Mouse (Mus musculus) midbrain, embryonic 16.5 days (tissue): ENCODE results near the gene Hist1h2bn. TPM values are rescaled to one million over a fixed set of nuclear protein-coding genes. Genes with fewer than 3 reads are reported as not detected.
"Not testable (repeated sequence)": the region's sequence is repeated elsewhere in the genome, so short reads cannot be mapped to it uniquely, and the experiment has no call there.

ENCODE experiments used
- ATAC-seq: fragments of 200-750 bp; cut with Nextera tagmentation; 2 replicates; pipeline ENCODE4 v1.8.0; 2017; ENCODE audit warnings: moderate TSS enrichment
- H3K27ac ChIP-seq: fragments of 300-500 bp; sonication (generic); 2 replicates; pipeline ENCODE4 v1.5.1; 2014; ENCODE audit warnings: mild to moderate bottlenecking, low read length, mixed read lengths
- H3K27me3 ChIP-seq: fragments of 300-500 bp; sonication (generic); 2 replicates; pipeline ENCODE4 v1.6.1; 2014; ENCODE audit warnings: low read depth, low read length, mixed read lengths; ENCODE audit not compliant: control insufficient read depth, insufficient read depth
- H3K36me3 ChIP-seq: fragments of 300-500 bp; sonication (generic); 2 replicates; pipeline ENCODE4 v1.6.1; 2014; ENCODE audit warnings: mild to moderate bottlenecking, low read length, moderate library complexity, mixed read lengths; ENCODE audit not compliant: control insufficient read depth, insufficient read depth
- H3K4me1 ChIP-seq: fragments of 300-500 bp; sonication (generic); 2 replicates; pipeline ENCODE4 v1.6.1; 2014; ENCODE audit warnings: mild to moderate bottlenecking, low read length, mixed read lengths; ENCODE audit not compliant: control insufficient read depth, insufficient read depth
- H3K4me2 ChIP-seq: fragments of 300-500 bp; sonication (generic); 2 replicates; pipeline ENCODE4 v1.6.1; 2014; ENCODE audit warnings: mild to moderate bottlenecking, low read length, mixed read lengths
- H3K4me3 ChIP-seq: fragments of 300-500 bp; sonication (generic); 2 replicates; pipeline ENCODE4 v1.5.1; 2014; ENCODE audit warnings: low read depth, mild to moderate bottlenecking, low read length, moderate library complexity, mixed read lengths
- H3K9ac ChIP-seq: fragments of 300-500 bp; sonication (generic); 2 replicates; pipeline ENCODE4 v1.6.1; 2014; ENCODE audit warnings: low read depth, low read length, mixed read lengths
- H3K9me3 ChIP-seq: fragments of 300-500 bp; sonication (generic); replicated peaks from 2 replicates; pipeline ENCODE4 v1.6.1; 2014; ENCODE audit warnings: mild to moderate bottlenecking, low read length, mixed read lengths; ENCODE audit not compliant: control insufficient read depth, poor library complexity, severe bottlenecking
- whole genome bisulfite sequencing: fragments of 180-500 bp; shearing (Covaris S2); extraction: QIAGEN DNeasy Blood & Tissue Kit; methylation state at CpG from one replicate; pipeline ENCODE4 v1.1.7; 2014; 5-methylcytosine and 5-hydroxymethylcytosine counted together
- polyA plus RNA-seq: library from polyadenylated mRNA; unstranded; fragments of >200 nt; fragmentation: Nextera tagmentation; extraction: Ambion mirVana; gene quantifications from 2 replicates; pipeline ENCODE4 v1.2.1, GENCODE M21; 2015

Hist1h2bn gene
- polyA plus RNA-seq, 1 experiment from 2014 or later = 1.1 TPM

DNA sequence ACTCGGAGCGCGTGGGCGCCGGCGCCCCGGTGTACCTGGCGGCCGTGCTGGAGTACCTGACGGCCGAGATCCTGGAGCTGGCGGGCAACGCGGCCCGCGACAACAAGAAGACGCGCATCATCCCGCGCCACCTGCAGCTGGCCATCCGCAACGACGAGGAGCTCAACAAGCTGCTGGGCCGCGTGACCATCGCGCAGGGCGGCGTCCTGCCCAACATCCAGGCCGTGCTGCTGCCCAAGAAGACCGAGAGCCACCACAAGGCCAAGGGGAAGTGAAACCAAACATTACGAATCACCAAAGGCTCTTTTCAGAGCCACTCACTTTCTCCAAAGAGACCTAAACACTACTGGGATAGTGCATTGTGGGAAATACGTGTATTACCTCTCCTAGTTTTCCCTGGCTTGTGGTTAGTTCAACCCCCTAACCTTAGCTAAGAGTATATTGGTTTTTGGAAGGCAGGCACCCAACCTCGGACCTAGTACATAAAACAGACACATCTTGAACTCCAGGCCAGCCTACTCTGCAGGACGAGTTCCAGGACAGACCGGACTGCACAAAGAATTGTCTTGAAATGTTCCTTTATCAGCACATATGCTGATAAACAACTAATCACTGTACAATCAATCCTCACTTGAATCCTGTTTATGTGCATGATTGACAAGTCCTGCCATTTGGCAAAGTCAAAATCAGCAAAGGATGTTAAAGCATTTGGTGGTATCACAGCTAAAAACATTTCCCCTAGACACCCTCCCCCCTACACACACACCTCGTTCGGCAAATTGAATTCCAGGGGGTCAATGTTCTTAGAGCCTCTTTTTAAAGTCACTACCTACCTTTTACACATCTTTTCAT is 37.2 kb upstream of the Hist1h2bn start:
- not testable (repeated sequence) for H3K36me3 ChIP-seq, H3K27me3 ChIP-seq, H3K9me3 ChIP-seq
- ATAC-seq = peak; percentile 16
- Histone ChIP-seq H3K4me3 (peak overlapping the region; percentile 49), H3K4me1 (peaks cover 27% of the 10 kb centered on the region), H3K4me2 (peak overlapping the region; percentile 95), H3K9ac (peak overlapping the region; percentile 66), H3K27ac (peak overlapping the region; percentile 91)
- 1% methylated on average over 9 of the region's 38 CpGs for WGBS

DNA sequence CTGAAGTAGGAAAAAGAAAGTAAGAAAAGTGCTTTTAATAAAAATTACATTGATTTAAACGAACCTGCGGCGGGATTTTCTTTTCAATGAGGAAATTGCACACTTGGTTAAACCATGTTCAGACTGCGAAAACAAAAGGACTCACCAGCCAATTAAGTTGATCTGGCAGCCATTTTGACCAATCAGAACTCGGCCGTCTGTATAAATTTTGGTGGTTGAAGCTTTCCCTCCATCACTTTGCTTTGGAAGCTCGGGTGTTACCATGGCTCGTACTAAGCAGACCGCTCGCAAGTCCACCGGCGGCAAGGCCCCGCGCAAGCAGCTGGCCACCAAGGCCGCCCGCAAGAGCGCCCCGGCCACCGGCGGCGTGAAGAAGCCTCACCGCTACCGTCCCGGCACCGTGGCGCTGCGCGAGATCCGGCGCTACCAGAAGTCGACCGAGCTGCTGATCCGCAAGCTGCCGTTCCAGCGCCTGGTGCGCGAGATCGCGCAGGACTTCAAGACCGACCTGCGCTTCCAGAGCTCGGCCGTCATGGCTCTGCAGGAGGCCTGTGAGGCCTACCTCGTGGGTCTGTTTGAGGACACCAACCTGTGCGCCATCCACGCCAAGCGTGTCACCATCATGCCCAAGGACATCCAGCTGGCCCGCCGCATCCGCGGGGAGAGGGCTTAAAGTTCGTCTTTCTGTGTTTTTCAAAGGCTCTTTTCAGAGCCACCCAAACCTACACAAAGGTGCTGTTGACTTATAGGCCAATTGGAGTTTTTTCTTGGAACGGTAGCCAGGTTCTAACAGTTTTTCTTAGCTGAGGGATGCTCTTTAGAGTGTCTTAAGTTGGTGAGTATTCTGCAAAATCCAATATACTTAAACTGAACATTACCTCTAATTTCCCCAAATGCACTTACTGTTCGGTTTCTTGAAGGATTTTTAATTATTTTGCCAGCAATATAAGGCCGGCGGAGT is 36.2 kb upstream of the Hist1h2bn start, which contains the start of gene Hist1h3h:
Gene Hist1h3h (plus strand): TSS at position 263 of the 961 bp plus-strand sequence.
- ATAC-seq = peak; percentile 31
- H3K4me3 ChIP-seq = peak within 1 kb of the TSS; percentile 49
- H3K4me2 ChIP-seq = peak within 1 kb of the TSS; percentile 95
- not testable (repeated sequence) for H3K36me3 ChIP-seq, H3K27me3 ChIP-seq, H3K9me3 ChIP-seq
- H3K9ac ChIP-seq = peak within 1 kb of the TSS; percentile 66
- peak within 1 kb of the TSS; percentile 91 for H3K27ac ChIP-seq
- peaks cover 29% of the 10 kb centered on the region for H3K4me1 ChIP-seq
- under 1% methylated on average over 27 of the region's 56 CpGs for WGBS

DNA sequence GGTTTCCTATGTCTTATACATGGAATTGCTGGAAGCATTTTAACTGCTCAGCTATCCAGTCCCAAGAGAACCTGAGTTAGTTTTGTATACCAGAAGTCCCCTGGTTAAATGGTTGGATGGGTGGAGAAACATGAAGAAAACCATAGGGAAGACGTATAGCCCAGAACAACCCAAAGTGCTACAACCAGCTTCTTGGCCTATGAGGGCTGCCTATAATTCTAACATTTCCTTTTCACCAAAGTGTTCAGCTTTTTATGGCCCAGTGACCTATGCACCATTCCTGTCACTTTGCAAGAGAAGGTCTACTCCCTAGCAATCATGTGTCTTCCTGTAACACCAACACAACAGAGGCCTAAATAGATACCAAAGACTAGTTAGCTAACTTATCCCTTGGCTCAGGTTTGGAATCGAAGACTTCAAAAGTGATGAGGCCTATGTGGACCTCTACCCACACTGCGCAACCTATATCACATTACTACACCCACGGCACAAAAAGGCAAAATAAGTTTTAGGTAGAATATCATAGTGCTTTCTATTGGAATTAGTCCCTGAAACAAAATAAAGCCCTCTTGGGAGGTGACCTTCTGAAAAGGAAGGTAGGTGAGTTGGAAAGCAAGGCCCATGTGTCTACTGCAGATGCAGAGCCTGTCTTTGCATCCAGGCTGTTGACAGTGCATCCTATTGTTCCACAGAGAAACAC is 35.4 kb upstream of the Hist1h2bn start:
- no peak for ATAC-seq
- Histone ChIP-seq H3K4me3 (peak overlapping the region; percentile 42), H3K4me2 (peak overlapping the region; percentile 79), H3K9ac (peak overlapping the region; percentile 63; the same call in 1 of the 2 replicates), H3K9me3 (no peaks in the 10 kb centered on the region), H3K4me1 (peaks cover 30% of the 10 kb centered on the region), H3K27me3 (no peaks in the 10 kb centered on the region), H3K36me3 (no peaks in the 10 kb centered on the region), H3K27ac (no peak overlapping the region)
- WGBS = 62% methylated on average over 4 of the region's 4 CpGs

DNA sequence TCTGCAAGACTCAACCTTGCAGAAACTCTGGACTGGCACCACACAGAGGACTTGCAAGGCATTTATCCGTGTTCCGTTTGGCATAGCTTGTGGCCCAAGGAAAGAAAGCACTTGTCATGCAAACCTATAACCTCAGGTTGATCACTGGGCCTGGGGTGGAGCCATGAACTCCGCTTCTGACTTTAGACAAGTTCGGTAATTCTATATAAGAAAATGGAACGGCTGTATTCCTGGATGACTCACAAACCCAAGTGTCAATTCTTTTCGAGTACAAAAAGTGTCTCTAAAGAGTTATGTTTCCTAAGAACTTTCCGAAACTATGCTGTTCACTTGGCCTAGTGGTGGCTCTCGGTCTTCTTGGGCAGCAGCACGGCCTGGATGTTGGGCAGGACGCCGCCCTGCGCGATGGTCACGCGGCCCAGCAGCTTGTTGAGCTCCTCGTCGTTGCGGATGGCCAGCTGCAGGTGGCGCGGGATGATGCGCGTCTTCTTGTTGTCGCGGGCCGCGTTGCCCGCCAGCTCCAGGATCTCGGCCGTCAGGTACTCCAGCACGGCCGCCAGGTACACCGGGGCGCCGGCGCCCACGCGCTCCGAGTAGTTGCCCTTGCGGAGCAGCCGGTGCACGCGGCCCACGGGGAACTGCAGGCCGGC is 32.7 kb upstream of the Hist1h2bn start:
- H3K4me2 ChIP-seq = peak overlapping the region; percentile 67
- peak overlapping the region; percentile 45 for H3K4me3 ChIP-seq
- H3K27me3 ChIP-seq, ATAC-seq, H3K36me3 ChIP-seq, H3K9me3 ChIP-seq, H3K9ac ChIP-seq: not testable (repeated sequence)
- peaks cover 22% of the 10 kb centered on the region for H3K4me1 ChIP-seq
- WGBS = 2% methylated on average over 17 of the region's 44 CpGs
- peak overlapping the region; percentile 69 for H3K27ac ChIP-seq

DNA sequence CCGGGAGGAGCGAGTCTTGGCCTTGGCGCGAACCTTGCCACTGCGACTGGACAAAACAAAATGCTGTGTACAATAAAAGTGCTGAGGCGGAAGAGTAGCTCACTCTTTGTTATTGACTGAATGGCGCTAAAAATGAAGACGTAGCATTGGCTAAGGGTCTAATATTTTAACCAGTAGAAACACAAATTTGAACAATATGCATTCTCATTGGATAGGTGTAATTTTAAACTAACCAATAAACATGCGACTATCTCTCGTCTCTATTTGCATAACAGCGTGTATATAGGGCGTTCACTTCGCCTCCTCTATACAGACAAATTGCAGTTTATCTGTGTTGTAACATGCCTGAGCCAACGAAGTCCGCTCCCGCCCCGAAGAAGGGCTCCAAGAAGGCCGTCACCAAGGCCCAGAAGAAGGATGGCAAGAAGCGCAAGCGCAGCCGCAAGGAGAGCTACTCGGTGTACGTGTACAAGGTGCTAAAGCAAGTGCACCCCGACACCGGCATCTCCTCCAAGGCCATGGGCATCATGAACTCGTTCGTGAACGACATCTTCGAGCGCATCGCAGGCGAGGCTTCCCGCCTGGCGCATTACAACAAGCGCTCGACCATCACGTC is 32.1 kb upstream of the Hist1h2bn start, which contains the start of gene Hist1h2bm:
Gene Hist1h2bm (plus strand): TSS at position 288 of the 616 bp plus-strand sequence.
- Histone ChIP-seq H3K27ac (peak within 1 kb of the TSS; percentile 82), H3K4me1 (peaks cover 20% of the 10 kb centered on the region), H3K4me2 (peak within 1 kb of the TSS; percentile 67), H3K9ac (peak within 1 kb of the TSS; percentile 58), H3K4me3 (peak within 1 kb of the TSS; percentile 45)
- not testable (repeated sequence) for H3K27me3 ChIP-seq, H3K36me3 ChIP-seq, H3K9me3 ChIP-seq
- WGBS = under 1% methylated on average over 37 of the region's 37 CpGs
- ATAC-seq = peak; percentile 98

DNA sequence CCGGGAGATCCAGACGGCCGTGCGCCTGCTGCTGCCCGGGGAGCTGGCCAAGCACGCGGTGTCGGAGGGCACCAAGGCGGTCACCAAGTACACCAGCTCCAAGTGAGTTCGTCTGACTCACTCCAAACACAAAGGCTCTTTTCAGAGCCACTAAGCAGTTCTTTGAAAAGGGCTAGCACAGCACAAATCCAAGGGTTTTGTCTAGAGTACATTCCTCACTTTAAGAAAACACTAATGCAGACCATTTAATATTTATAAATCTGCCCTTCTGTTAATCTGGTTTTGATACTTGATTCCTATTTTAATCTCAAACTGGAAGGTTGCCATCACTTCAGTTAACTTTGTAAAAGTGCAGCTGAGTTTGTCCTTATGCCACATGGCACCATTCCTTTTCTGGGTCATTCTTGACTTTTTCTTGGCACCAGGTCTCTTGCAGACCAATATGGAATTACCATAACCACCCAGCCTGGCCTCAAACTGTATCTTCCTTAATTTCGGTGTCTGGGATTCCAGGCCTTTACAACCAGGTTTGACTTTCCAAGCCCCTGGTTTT is 31.5 kb upstream of the Hist1h2bn start:
- peak overlapping the region; percentile 58 for H3K9ac ChIP-seq
- H3K27me3 ChIP-seq = no peaks in the 10 kb centered on the region
- WGBS = 2% methylated on average over 11 of the region's 11 CpGs
- peaks cover 17% of the 10 kb centered on the region for H3K4me1 ChIP-seq
- H3K36me3 ChIP-seq = no peaks in the 10 kb centered on the region
- H3K27ac ChIP-seq = peak overlapping the region; percentile 82
- no peaks in the 10 kb centered on the region for H3K9me3 ChIP-seq
- H3K4me3 ChIP-seq = peak overlapping the region; percentile 45
- peak overlapping the region; percentile 67 for H3K4me2 ChIP-seq
- peak; percentile 46 for ATAC-seq

DNA sequence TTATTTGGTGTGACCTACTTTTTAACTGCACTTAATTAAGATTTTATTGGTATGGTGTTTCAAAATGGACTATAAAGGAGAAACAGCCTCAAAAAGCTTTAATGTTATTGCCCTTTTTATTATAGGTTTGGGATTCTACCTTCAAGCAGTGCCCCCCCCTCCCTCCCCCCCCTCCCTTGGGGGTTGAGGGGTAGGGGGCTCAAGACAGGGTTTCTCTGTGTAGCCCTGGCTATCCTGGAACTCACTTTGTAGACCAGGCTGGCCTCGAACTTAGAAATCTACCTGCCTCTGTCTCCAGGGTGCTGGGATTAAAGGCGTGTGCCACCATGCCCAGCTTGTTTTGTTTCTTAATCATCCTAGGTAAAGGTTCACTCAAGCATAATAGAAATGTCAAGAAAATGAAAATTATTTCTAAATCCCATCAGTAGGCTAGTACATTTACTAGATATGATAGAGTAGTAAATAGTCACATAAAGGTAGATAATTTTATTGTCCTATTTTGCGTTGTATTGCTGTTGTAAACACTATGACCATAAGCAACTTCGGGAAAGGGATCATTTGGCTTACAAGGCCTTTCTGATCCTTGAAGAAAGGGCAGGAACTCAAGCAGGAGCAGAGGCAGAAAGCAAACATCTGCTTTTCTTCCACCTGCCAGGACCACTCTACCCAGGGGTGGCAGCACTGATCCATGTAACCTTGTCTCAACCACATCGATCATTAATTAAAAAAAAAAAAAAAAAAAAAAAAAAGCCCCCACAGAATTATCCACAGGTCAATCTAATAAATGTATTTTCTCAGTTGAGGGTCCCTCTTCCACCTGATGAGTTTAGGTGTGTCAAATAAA is 30.7 kb upstream of the Hist1h2bn start:
- peaks cover 16% of the 10 kb centered on the region for H3K4me1 ChIP-seq
- no peak for ATAC-seq
- H3K9me3 ChIP-seq = no peaks in the 10 kb centered on the region
- no peak overlapping the region for H3K4me3 ChIP-seq
- H3K4me2 ChIP-seq = no peak overlapping the region
- 29% methylated on average over 5 of the region's 5 CpGs for WGBS
- H3K27me3 ChIP-seq = no peaks in the 10 kb centered on the region
- no peaks in the 10 kb centered on the region for H3K36me3 ChIP-seq
- no peak overlapping the region for H3K9ac ChIP-seq
- H3K27ac ChIP-seq = no peak overlapping the region
